ENCODE assay signal across 17 mouse cellular contexts in the genomic region with DNA sequence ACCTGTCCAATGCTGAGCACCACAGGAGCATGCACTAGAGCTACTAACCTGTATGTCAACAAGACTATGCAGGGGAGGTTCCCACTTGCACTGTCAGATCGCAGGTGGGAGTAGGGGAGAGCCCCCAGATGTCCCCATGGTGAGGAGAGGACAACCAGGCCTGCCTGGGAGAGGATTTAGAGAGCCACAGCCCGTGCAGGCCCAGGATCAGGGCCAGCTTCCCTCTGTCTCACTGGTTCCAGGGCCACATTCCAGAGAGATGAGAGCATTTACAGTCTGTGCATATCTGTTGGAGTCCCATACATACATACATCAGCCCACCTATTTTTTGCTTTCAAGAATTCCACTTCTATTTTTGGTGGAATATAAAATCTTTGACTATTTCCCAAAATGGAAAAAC. TPM values are rescaled to one million over a fixed set of nuclear protein-coding genes. Genes with fewer than 3 reads are reported as not detected.
DNase-seq lines count a peak whose midpoint lies in the region; ATAC-seq and TF ChIP-seq lines count a peak whose summit lies in the region.
"Had no signal": no experiment of that assay in that cellular context is flagged by ENCODE, and none has a peak within 500 bp of the region (broad histone marks: within the 10 kb centered on the region; RNA-seq: fewer than 3 reads in every experiment).

No protein-coding gene starts in this region.

- 19% methylated on average over 2 of the region's 2 CpGs for WGBS in heart, embryonic 16.5 days

- no peaks in the 10 kb centered on the region for H3K27me3 ChIP-seq in heart, embryonic 16.5 days (ENCODE audit: control insufficient read depth, insufficient read depth, low read length)
- H3K27me3 ChIP-seq: liver, embryonic 15.5 days had no signal

- no peak for TF ChIP-seq CTCF in embryonic fibroblast, embryonic 13.5 days (IDR thresholded peaks at IDR 0.05; ENCODE audit: borderline replicate concordance, insufficient read depth, low read length)

- peak; percentile 54 to 62 for DNase-seq in cerebellum, postnatal 25 days
- DNase-seq in cerebellum, postnatal 4 days (ENCODE audit: low spot score in 2 of 2): no peak
- DNase-seq in heart, adult 11 months: no peak
- peak; percentile 65 for DNase-seq in 3T3-L1 (ENCODE audit: low read depth, low spot score)
- DNase-seq: kidney, adult 11 months; kidney, postnatal 36 days; layer of hippocampus, postnatal 36 days; left cerebral cortex, postnatal 4 days; midbrain, embryonic 14.5 days; right cerebral cortex, postnatal 14 days; thymus, adult 2 months had no signal

- no peak for TF ChIP-seq POLR2A in embryonic fibroblast, embryonic 13.5 days (IDR thresholded peaks at IDR 0.05; ENCODE audit: low read depth, low read length)

- no peak overlapping the region for H3K9ac ChIP-seq in heart, embryonic 16.5 days (ENCODE audit: low read length)
- H3K9ac ChIP-seq: liver, embryonic 15.5 days had no signal

- no peaks in the 10 kb centered on the region; the same call in 1 of the 2 replicates for H3K9me3 ChIP-seq in heart, embryonic 16.5 days (replicated peaks; ENCODE audit: control insufficient read depth, low read length)
- H3K9me3 ChIP-seq: hindbrain, embryonic 10.5 days; liver, embryonic 15.5 days had no signal

- H3K36me3 ChIP-seq in heart, embryonic 16.5 days (ENCODE audit: control insufficient read depth, insufficient read depth): no peaks in the 10 kb centered on the region
- H3K36me3 ChIP-seq: hindbrain, embryonic 10.5 days; liver, embryonic 15.5 days had no signal

- H3K4me2 ChIP-seq in heart, embryonic 16.5 days (ENCODE audit: low read depth, low read length): no peak overlapping the region
- H3K4me2 ChIP-seq: liver, embryonic 15.5 days had no signal

- H3K4me1 ChIP-seq in heart, embryonic 16.5 days (ENCODE audit: control insufficient read depth, insufficient read depth, low read length): peaks cover 15% of the 10 kb centered on the region
- peaks cover 5% of the 10 kb centered on the region for H3K4me1 ChIP-seq in embryonic fibroblast, embryonic 13.5 days (ENCODE audit: control insufficient read depth, insufficient read depth, low read length)
- H3K4me1 ChIP-seq: hindbrain, embryonic 10.5 days; liver, embryonic 15.5 days had no signal

- H3K27ac ChIP-seq in heart, embryonic 16.5 days (ENCODE audit: low read length): peak overlapping the region; percentile 72
- peak overlapping the region; percentile 85; the same call in 1 of the 2 replicates for H3K27ac ChIP-seq in embryonic fibroblast, embryonic 13.5 days (ENCODE audit: insufficient read depth, low read length)
- H3K27ac ChIP-seq: hindbrain, embryonic 10.5 days; liver, embryonic 15.5 days; macrophage had no signal

- H3K4me3 ChIP-seq in heart, embryonic 16.5 days (ENCODE audit: low read length): no peak overlapping the region
- H3K4me3 ChIP-seq in embryonic fibroblast, embryonic 13.5 days (ENCODE audit: insufficient read depth, low read length): no peak overlapping the region
- H3K4me3 ChIP-seq: hindbrain, embryonic 10.5 days; liver, embryonic 15.5 days had no signal

- peak; percentile 83 for ATAC-seq in heart, embryonic 16.5 days (replicated peaks; ENCODE audit: extremely low read depth, insufficient read depth, low FRiP score)
- ATAC-seq in activated CD4-positive, CD25-positive, alpha-beta regulatory T cell, adult 4 months: no peak

RNA-seq across cellular contexts. Expression of a gene that starts 9.5 kb away (rescaled TPM):
- polyA plus RNA-seq in heart, embryonic 16.5 days (2015; fragmentation: Nextera tagmentation; extraction: Ambion mirVana): 11.7 and 15.3 TPM in 2 replicates
- 10.3 and 11.5 TPM in 2 replicates for polyA plus RNA-seq in embryonic fibroblast, embryonic 13.5 days (2011; ENCODE audit: insufficient read length, low read depth, missing spikeins)
- 1 to 10 TPM in 1 of 2 experiments, under 1 TPM in 1; 0.71 to 1.0 TPM for polyA plus RNA-seq in activated CD4-positive, CD25-positive, alpha-beta regulatory T cell, adult 4 months (2017; shearing (Covaris generic))

Comparison
In these comparisons a context has a peak if more than half of its experiments do, and no peak if none do; other contexts are left out.
1. DNase-seq: peak in cerebellum, postnatal 25 days (2 of 2) and 3T3-L1 (single experiment); none in cerebellum, postnatal 4 days (0 of 2) and heart, adult 11 months (single experiment).